Mouse (Mus musculus) gastrocnemius, adult 8-10 months (tissue): ENCODE results near the gene Slc24a3. TPM values are rescaled to one million over a fixed set of nuclear protein-coding genes. Genes with fewer than 3 reads are reported as not detected.

Experiments
- DNase-seq, 2 experiments: peaks; one replicate each; pipeline ENCODE4 v3.0.0; 2022; ENCODE audit warnings: low spot score in 2 of 2
- total RNA-seq, 4 experiments: library from RNA; stranded (reverse); gene quantifications; 2 replicates each; pipeline ENCODE4 v1.2.4; 2022

Gene Slc24a3
- total RNA-seq, 4 experiments from 2014 or later, result 0.85 to 1.4 (median 1.2) TPM

GRCm38 (mm10) chr2:145675756-145676543 lies 508.4 kb downstream of the Slc24a3 start:
- DNase-seq, result no peak

DNA sequence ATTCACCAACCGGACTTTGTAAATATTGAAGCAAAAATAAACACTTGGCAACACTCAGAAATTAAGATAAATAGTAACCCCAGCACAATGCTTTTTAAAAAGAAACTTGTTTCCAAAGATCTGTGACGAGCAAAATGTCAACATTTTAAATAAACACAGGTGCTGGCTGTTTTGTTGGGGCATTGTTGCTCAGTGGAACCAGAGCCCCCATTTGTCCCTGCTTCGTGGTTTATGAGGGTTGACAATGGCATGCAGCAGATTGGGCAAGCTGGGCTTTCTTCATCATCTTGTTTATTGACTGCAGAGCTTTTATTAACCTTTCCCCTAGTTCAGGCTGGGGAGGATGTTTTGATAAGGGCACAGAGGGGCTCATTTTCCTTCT lies 509.0 kb downstream of the Slc24a3 start:
- DNase-seq, result no peak

- no peak for DNase-seq
Measured at GRCm38 (mm10) chr2:145676936-145677335, 509.4 kb downstream of the Slc24a3 start.

DNA sequence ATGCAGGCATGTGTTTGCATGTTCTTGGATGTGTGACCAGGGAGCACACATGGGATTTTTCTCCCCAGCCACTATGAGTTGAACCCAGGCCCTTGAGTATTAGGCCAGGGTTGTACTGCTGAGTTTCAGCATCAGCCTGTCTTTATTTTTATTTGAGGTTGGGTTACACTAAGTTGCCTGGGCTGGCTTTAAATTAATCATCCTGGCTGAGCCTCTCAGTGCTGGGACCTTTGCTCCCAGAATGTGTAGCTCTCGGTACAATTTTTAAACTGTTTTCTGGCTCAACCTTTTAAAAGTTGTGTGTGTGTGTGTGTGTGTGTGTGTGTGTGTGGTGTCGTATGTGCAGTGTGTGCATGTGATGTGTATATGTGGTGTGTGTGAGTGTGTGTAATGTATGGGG lies 512.6 kb downstream of the Slc24a3 start:
- no peak for DNase-seq

- no peak for DNase-seq
Measured at GRCm38 (mm10) chr2:145680762-145681161, 513.2 kb downstream of the Slc24a3 start.

DNA sequence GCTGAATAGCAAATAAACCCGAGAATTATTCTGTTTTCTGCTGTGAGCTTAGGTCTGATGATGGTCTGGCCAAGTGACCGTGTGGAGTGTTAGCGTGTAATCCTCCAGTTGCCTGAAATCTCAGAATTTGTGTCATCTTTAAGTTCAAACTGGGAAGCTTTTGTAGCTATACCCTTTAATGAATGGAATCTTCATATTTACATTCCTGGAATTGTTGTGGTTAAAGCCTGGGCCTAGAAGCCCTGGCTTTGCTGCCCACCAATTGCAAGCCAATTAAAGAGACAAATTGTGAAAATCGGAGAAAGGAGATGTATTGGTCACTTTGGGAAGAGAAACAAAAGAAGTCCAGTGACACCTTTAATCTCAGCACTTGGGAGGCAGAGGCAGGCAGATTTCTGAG lies 514.1 kb downstream of the Slc24a3 start:
- no peak for DNase-seq

DNA sequence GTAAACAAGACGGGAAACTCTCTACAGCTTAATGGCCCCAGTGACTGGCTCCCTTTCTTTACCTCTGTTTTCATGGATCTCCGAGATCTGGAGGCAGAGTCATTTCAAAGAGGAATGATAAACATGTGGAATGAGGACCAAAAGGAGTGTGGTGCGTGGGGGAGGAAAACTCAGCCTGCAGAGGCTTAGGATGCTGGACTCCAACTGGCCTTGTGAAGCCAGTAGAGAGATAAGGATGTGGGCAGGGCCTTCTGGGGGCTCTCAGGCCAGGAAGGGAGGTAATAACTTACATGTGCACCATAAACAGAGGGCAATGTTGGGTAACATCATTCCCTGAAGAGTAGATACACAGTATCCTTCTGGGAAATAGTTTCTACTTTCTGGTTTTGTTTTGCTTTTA lies 515.4 kb downstream of the Slc24a3 start:
- DNase-seq, result no peak

DNA sequence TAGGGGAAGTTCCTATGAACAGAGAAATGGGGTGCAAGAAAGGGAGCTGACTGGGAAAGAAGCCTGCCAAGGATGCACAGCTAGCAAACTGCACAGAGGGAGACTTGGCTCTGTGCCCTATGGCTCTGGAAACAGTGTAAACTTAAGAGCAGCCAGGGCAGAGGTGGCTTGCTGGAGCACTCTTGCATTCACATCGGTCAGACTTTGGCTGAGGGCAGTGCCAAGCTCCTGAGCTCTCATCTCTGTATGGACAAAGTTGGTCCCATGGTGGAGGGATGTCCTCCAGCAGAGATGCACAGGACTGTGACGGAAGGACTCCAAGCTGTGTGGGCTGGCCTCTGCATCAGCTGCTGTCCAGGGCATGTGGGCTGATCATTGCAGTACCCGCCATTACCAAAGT lies 516.0 kb downstream of the Slc24a3 start:
- no peak for DNase-seq

GRCm38 (mm10) chr2:145684151-145684550 lies 516.6 kb downstream of the Slc24a3 start:
- DNase-seq, result no peak

- DNase-seq, result no peak
Measured at GRCm38 (mm10) chr2:145684891-145685290, 517.3 kb downstream of the Slc24a3 start.

- DNase-seq, result no peak
Measured at GRCm38 (mm10) chr2:145686017-145686416, 518.5 kb downstream of the Slc24a3 start.

DNA sequence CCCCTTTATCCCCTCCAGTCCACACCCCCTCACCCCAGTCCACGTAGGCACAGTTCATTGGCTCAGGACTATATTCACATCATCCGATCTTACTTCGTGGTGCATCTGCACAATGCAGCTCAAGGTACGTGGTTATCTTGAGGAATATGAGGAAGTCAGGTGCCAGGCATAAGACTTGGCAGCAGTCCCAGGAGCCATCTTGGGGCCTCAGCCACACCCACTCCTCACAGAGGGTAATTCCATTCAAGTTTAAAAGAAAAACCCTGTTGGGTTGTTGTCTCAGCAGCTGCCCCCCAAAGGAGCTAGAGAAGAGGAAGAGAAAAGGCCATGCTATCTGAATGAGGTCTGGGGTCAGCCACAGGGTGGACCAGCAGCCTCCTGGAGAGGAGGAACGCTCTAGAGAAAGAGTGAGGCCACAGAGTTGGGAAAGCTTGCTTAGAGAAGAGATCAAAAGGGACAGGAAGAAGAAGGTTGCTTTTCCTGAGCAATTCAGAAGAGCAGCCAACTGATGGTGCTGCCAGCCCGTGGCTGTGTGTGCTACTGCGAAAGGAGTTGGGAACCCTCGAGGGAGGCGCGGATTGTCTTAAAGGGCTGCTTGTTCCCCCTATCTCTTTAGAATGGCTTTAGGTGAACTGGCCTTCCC lies 523.9 kb downstream of the Slc24a3 start:
- no peak for DNase-seq
